ENCODE assay signal across 14 mouse cellular contexts in the genomic region with DNA sequence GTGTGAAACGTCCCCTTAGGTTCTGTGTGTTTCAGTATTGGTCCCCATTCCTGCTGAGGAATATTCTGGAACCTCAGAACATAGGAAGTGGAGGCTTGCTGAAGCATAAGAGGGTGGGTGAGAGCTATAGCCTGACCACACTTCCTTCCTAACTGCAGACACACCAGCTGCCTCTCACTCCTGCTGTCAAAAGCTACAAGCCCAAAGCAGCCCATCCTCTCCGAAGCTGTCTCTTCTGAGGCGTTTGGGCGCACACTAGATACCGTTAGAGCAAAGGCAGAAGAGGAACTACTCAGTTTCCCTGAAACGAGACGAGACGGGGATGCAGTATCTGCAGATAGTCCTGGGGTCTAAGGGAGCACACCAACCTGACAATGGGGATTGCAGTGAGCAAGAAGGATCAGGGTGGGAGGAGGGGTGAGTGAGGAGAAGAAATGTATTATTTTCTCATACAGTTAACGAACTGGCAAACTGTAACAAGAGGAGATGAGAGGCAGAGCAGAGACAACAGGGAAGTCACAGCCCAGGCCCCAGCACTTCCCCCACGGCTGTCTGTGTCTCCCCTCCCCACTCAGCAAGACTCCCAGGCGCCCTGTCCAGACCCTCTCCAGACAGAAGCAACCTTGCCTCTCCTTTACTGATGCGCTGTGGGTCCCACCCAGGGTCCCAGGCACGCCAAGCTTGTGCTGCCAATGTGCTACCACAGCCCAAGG. TPM values are rescaled to one million over a fixed set of nuclear protein-coding genes. Genes with fewer than 3 reads are reported as not detected.
DNase-seq lines count a peak whose midpoint lies in the region; ATAC-seq and TF ChIP-seq lines count a peak whose summit lies in the region.
"Had no signal": no experiment of that assay in that cellular context is flagged by ENCODE, and none has a peak within 500 bp of the region (broad histone marks: within the 10 kb centered on the region; RNA-seq: fewer than 3 reads in every experiment).

No protein-coding gene starts in this region.

- peak overlapping the region; percentile 45 for H3K4me2 ChIP-seq in liver, postnatal 0 days (ENCODE audit: low read depth, low read length)
- H3K4me2 ChIP-seq: hindbrain, embryonic 15.5 days; limb, embryonic 12.5 days had no signal

- H3K9ac ChIP-seq in liver, postnatal 0 days (replicated peaks): no peak overlapping the region
- H3K9ac ChIP-seq: hindbrain, embryonic 15.5 days; limb, embryonic 12.5 days had no signal

- TF ChIP-seq EP300 in liver, postnatal 0 days (IDR thresholded peaks at IDR 0.05; ENCODE audit: low read depth): no peak

- no peaks in the 10 kb centered on the region for H3K27me3 ChIP-seq in liver, postnatal 0 days (ENCODE audit: insufficient read depth, low read length)
- H3K27me3 ChIP-seq in splenic B cell, adult 2 months (ENCODE audit: control insufficient read depth, insufficient read depth, low read length, poor library complexity, severe bottlenecking): no peaks in the 10 kb centered on the region
- H3K27me3 ChIP-seq: hindbrain, embryonic 15.5 days; limb, embryonic 12.5 days had no signal

- H3K27ac ChIP-seq in gastrocnemius, adult 2 months: peak overlapping the region; percentile 31; the same call in 1 of the 2 replicates
- peak overlapping the region; percentile 72 for H3K27ac ChIP-seq in liver, postnatal 0 days (ENCODE audit: low read depth)
- H3K27ac ChIP-seq: hindbrain, embryonic 15.5 days; limb, embryonic 12.5 days; midbrain, embryonic 10.5 days had no signal

- ATAC-seq in liver, postnatal 0 days: peak; percentile 62

- H3K4me3 ChIP-seq in gastrocnemius, adult 2 months: no peak overlapping the region
- peak overlapping the region; percentile 4; the same call in 1 of the 2 replicates for H3K4me3 ChIP-seq in liver, postnatal 0 days (ENCODE audit: low read depth, low read length)
- H3K4me3 ChIP-seq: erythroblast, embryonic 14.5 days; hindbrain, embryonic 15.5 days; limb, embryonic 12.5 days; midbrain, embryonic 10.5 days had no signal

- intact Hi-C loops in gastrocnemius, adult 2 months (cut with DNase I): no loop called here
- intact Hi-C loops in gastrocnemius, postnatal 36 days (cut with DNase I): no loop called here
- intact Hi-C loops in gastrocnemius, postnatal 14 days (cut with DNase I; ENCODE audit: low total_unique reads): no loop called here

- H3K9me3 ChIP-seq in liver, postnatal 0 days (ENCODE audit: low read length): no peaks in the 10 kb centered on the region
- H3K9me3 ChIP-seq: hindbrain, embryonic 15.5 days; limb, embryonic 12.5 days; midbrain, embryonic 10.5 days had no signal

- no peak for TF ChIP-seq CTCF in gastrocnemius, adult 2 months (IDR thresholded peaks at IDR 0.05)
- no peak for TF ChIP-seq CTCF in liver, postnatal 0 days (IDR thresholded peaks at IDR 0.05; ENCODE audit: low read depth)

- 0 out of 2 replicates have a peak, but pooled peaks cover 3% of the 10 kb centered on the region for H3K4me1 ChIP-seq in liver, postnatal 0 days (ENCODE audit: insufficient read depth)
- H3K4me1 ChIP-seq: hindbrain, embryonic 15.5 days; limb, embryonic 12.5 days; midbrain, embryonic 10.5 days had no signal

- no peak for DNase-seq in gastrocnemius, adult 2 months
- no peak for DNase-seq in gastrocnemius, postnatal 36 days
- peak; percentile 11 for DNase-seq in T-cell, adult 2 months (ENCODE audit: low spot score)
- peak; percentile 26 for DNase-seq in liver, postnatal 0 days
- peak; percentile 60 for DNase-seq in splenic B cell, adult 2 months (ENCODE audit: low read depth, low spot score)
- no peak for DNase-seq in gastrocnemius, postnatal 14 days
- no peak for DNase-seq in retina, postnatal 1 day
- no peak for DNase-seq in MN1 (ENCODE audit: low spot score)
- DNase-seq: adrenal gland, postnatal 36 days; cerebellum, postnatal 25 days had no signal

- 40% methylated on average over 13 of the region's 13 CpGs for WGBS in liver, postnatal 0 days (ENCODE audit: insufficient replicate concordance)

- H3K36me3 ChIP-seq in liver, postnatal 0 days (replicated peaks; ENCODE audit: insufficient read depth, low read length): peaks cover 69% of the 10 kb centered on the region
- H3K36me3 ChIP-seq in splenic B cell, adult 2 months (ENCODE audit: control insufficient read depth, insufficient read depth, low read length, poor library complexity, severe bottlenecking): peaks cover 13% of the 10 kb centered on the region

RNA-seq across cellular contexts. Expression of a gene that starts 9.1 kb away (rescaled TPM):
- 1 to 10 TPM; 4.6 to 5.1 TPM for total RNA-seq in gastrocnemius, adult 2 months (2021)
- 1 to 10 TPM; 3.5 to 5.4 TPM for total RNA-seq in gastrocnemius, postnatal 36 days (2021)
- polyA plus RNA-seq in liver, postnatal 0 days (2015; fragmentation: Nextera tagmentation; extraction: Ambion mirVana): 2.8 and 3.7 TPM in 2 replicates
- 1 to 10 TPM; 5.2 to 6.1 TPM for total RNA-seq in gastrocnemius, postnatal 14 days (2021)
- polyA plus RNA-seq: erythroblast, embryonic 14.5 days had no signal

RNA-seq across cellular contexts. Expression of a gene that starts 37.3 kb away (rescaled TPM):
- 1 to 10 TPM; 5.8 to 6.6 TPM for total RNA-seq in gastrocnemius, adult 2 months (2021)
- 1 to 10 TPM; 4.3 to 5.5 TPM for total RNA-seq in gastrocnemius, postnatal 36 days (2021)
- 12.9 and 15.0 TPM in 2 replicates for polyA plus RNA-seq in liver, postnatal 0 days (2015; fragmentation: Nextera tagmentation; extraction: Ambion mirVana)
- total RNA-seq in gastrocnemius, postnatal 14 days (2021): 1 to 10 TPM; 7.0 to 7.6 TPM

RNA-seq across cellular contexts. Expression of a gene that starts 44.7 kb away (rescaled TPM):
- 10 to 100 TPM; 49.2 to 49.8 TPM for total RNA-seq in gastrocnemius, adult 2 months (2021)
- total RNA-seq in gastrocnemius, postnatal 36 days (2021): 10 to 100 TPM; 40.8 to 44.9 TPM
- polyA plus RNA-seq in liver, postnatal 0 days (2015; fragmentation: Nextera tagmentation; extraction: Ambion mirVana): 10.5 and 11.3 TPM in 2 replicates
- 10 to 100 TPM; 29.4 to 29.8 TPM for total RNA-seq in gastrocnemius, postnatal 14 days (2021)

Comparison
In these comparisons a context has a peak if more than half of its experiments do, and no peak if none do; other contexts are left out.
1. DNase-seq: peak in T-cell, adult 2 months (single experiment), liver, postnatal 0 days (single experiment) and splenic B cell, adult 2 months (single experiment); none in gastrocnemius, adult 2 months (single experiment), gastrocnemius, postnatal 36 days (0 of 2), gastrocnemius, postnatal 14 days (single experiment), retina, postnatal 1 day (single experiment) and MN1 (single experiment).